Mouse (Mus musculus): ENCODE measurements around the gene Ntf5. TPM values are rescaled to one million over a fixed set of nuclear protein-coding genes. Genes with fewer than 3 reads are reported as not detected.
"Not testable (repeated sequence)": the region's sequence is repeated elsewhere in the genome, so short reads cannot be mapped to it uniquely, and the experiment has no call there.

Gene Ntf5
- polyA plus RNA-seq, 1 experiment from 2014 or later = 1.5 TPM

DNA sequence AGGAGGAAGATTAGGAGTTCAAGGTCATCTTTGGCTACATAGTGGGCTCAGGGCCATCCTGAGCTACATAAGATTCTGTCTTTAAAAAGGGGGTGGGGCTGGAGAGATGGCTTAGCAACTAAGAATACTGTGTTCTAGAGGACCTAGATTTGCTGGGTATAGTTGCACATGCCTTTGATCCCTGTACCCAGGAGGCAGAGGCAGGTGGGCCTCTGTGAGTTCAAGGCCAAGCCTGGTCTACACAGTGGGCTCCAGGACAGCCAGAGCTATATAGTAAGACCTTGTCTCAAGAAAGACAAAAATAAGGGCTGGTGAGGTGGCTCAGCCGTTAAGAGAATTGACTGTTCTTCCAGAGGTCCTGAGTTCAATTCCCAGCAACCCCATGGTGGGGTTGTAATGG, 36.5 kb downstream of the Ntf5 start:
- Histone ChIP-seq H3K9ac (replicated peaks; ENCODE audit: low read length) (no peak overlapping the region), H3K4me2 (replicated peaks; ENCODE audit: low read depth, low read length) (no peak overlapping the region), H3K9me3 (ENCODE audit: low read length) (no peaks in the 10 kb centered on the region), H3K4me3 (ENCODE audit: low read length) (no peak overlapping the region), H3K4me1 (ENCODE audit: insufficient read depth, low read length) (peaks cover 6% of the 10 kb centered on the region; the same call in 1 of the 2 replicates), H3K27me3 (ENCODE audit: insufficient read depth, low read length) (no peaks in the 10 kb centered on the region), H3K36me3 (ENCODE audit: insufficient read depth, low read length) (peaks cover 43% of the 10 kb centered on the region), H3K27ac (ENCODE audit: low read length) (no peak overlapping the region)
- no peak for ATAC-seq (ENCODE audit: low FRiP score, low TSS enrichment)
- WGBS = 88% methylated on average over 1 of the region's 1 CpGs

DNA sequence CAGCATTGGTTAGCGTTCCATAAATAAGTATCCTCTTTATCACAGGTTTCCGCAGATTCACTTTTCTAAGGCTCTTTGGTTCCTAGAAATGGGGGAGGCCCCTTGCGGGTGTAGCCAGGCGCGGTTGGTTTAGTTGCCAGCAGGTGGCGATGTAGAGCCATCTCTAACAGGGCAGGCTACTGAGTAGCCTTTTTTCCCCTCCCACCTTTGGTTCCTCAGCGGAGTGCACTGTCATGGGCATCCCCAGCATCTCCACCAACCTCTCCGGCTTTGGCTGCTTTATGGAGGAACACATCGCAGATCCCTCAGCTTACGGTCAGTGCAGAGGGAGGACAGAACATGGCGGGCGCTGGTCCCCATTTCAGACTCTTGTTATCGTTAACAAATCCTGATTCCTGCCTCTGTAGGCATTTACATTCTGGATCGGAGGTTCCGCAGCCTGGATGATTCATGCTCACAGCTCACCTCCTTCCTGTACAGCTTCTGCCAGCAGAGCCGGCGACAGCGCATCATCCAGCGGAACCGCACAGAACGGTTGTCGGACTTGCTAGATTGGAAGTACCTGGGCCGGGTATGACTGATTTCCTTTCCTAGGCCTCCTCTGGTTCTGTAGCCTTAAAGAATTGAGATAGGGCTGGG, 38.0 kb downstream of the Ntf5 start:
- peak; percentile 66 for ATAC-seq (ENCODE audit: low FRiP score, low TSS enrichment)
- no peaks in the 10 kb centered on the region for H3K27me3 ChIP-seq (ENCODE audit: insufficient read depth, low read length)
- H3K36me3 ChIP-seq (ENCODE audit: insufficient read depth, low read length) = peaks cover 36% of the 10 kb centered on the region
- no peak overlapping the region for H3K4me2 ChIP-seq (replicated peaks; ENCODE audit: low read depth, low read length)
- H3K4me3 ChIP-seq (ENCODE audit: low read length) = no peak overlapping the region
- H3K9me3 ChIP-seq (ENCODE audit: low read length) = no peaks in the 10 kb centered on the region
- H3K27ac ChIP-seq (ENCODE audit: low read length) = no peak overlapping the region
- H3K9ac ChIP-seq (replicated peaks; ENCODE audit: low read length) = no peak overlapping the region
- WGBS = 58% methylated on average over 23 of the region's 23 CpGs
- H3K4me1 ChIP-seq (ENCODE audit: insufficient read depth, low read length) = peaks cover 6% of the 10 kb centered on the region; the same call in 1 of the 2 replicates

DNA sequence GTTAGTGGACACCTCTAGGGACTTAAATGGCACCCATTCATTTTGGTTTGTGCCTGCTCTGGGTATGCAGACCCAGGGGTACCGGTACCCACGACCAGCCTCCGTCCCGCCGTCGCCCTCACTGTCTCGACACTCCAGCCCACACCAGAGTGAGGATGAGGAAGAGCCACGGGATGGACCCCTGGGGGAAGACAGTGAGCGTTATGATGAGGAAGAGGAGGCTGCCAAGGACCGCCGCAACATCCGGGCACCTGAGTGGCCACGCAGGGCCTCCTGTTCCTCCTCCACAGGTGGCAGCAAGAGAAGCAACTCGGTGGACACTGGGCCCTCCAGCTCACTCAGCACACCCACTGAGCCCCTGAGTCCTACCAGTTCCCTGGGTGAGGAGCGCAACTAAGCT, 41.5 kb downstream of the Ntf5 start:
- Histone ChIP-seq H3K4me2 (replicated peaks; ENCODE audit: low read depth, low read length) (no peak overlapping the region), H3K4me3 (ENCODE audit: low read length) (no peak overlapping the region), H3K9ac (replicated peaks; ENCODE audit: low read length) (no peak overlapping the region), H3K27me3 (ENCODE audit: insufficient read depth, low read length) (no peaks in the 10 kb centered on the region), H3K9me3 (ENCODE audit: low read length) (no peaks in the 10 kb centered on the region), H3K27ac (ENCODE audit: low read length) (no peak overlapping the region), H3K4me1 (ENCODE audit: insufficient read depth, low read length) (peaks cover 18% of the 10 kb centered on the region), H3K36me3 (ENCODE audit: insufficient read depth, low read length) (peaks cover 38% of the 10 kb centered on the region)
- WGBS = 91% methylated on average over 15 of the region's 15 CpGs
- no peak for ATAC-seq (ENCODE audit: low FRiP score, low TSS enrichment)

DNA sequence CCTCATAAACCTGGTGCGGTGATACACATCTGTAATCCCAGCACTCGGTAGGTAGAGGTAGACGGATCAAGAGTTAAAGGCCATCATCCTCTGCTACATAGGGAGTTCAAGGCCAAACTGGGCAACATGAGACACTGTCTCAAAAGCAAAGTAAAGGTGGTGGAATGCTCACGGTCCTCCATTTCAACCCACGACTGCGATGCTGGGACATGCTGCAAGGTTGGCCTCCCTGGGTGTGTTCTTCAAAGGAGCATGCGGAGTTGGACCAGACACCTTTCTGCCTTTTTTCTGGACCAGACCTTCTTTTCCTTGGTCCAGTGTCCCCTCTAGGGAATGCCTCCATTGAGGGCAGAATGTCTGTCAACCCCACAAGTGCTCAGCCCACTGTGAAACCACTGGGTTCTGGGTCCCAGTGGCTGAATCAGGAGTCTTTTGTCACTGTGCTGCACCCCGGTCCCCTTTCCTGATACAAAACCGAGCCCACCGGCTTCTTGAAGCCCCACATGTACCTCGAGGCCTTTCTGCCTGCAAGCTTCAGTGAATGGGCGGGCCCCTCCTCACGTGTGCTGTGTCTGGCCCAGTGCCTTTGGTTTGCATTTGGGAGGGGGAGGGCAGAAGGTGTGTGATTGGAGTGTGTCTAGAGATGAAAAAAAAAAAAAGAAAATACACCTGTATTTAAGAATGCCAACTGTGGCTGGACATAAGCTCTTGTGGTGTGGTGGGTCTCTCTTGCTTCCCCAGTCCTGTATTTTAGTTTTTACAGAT, 42.6 kb downstream of the Ntf5 start:
- Histone ChIP-seq H3K27ac (ENCODE audit: low read length) (peak overlapping the region; percentile 48; the same call in 1 of the 2 replicates), H3K4me1 (ENCODE audit: insufficient read depth, low read length) (peaks cover 30% of the 10 kb centered on the region), H3K9me3 (ENCODE audit: low read length) (no peaks in the 10 kb centered on the region), H3K36me3 (ENCODE audit: insufficient read depth, low read length) (peaks cover 34% of the 10 kb centered on the region), H3K4me3 (ENCODE audit: low read length) (no peak overlapping the region), H3K27me3 (ENCODE audit: insufficient read depth, low read length) (no peaks in the 10 kb centered on the region), H3K4me2 (replicated peaks; ENCODE audit: low read depth, low read length) (no peak overlapping the region), H3K9ac (replicated peaks; ENCODE audit: low read length) (no peak overlapping the region)
- 78% methylated on average over 13 of the region's 13 CpGs for WGBS
- ATAC-seq (ENCODE audit: low FRiP score, low TSS enrichment) = no peak

DNA sequence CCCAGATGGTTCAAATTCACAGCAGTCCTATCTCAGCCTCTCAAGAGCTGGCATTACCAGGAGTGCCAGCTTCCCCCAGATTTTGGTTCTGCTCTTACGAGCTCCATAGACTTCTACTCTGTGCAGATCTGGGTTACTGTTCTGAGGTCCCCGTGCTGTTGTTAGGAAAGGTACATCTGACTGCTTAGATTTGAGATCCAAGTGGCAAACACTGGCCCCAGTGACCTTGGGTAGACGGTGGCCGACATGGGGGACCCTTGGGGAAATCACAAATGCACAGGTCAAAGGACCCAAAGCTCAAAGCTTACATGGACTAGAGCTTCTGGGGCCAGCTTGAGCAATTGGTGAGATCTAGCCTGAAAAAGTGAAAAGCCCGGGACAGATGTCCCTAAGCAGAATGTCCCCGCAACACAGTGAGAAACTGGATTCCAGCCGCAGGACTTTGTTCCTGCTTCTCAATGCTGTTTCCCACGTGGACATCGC, 43.3 kb downstream of the Ntf5 start:
- peaks cover 34% of the 10 kb centered on the region for H3K36me3 ChIP-seq (ENCODE audit: insufficient read depth, low read length)
- ATAC-seq (ENCODE audit: low FRiP score, low TSS enrichment) = no peak
- peak overlapping the region; percentile 48; the same call in 1 of the 2 replicates for H3K27ac ChIP-seq (ENCODE audit: low read length)
- H3K4me3 ChIP-seq (ENCODE audit: low read length) = 0 out of 2 replicates have a peak overlapping the region, but pooled peaks have one; percentile 88
- 43% methylated on average over 9 of the region's 9 CpGs for WGBS
- no peaks in the 10 kb centered on the region for H3K27me3 ChIP-seq (ENCODE audit: insufficient read depth, low read length)
- peaks cover 34% of the 10 kb centered on the region for H3K4me1 ChIP-seq (ENCODE audit: insufficient read depth, low read length)
- peak overlapping the region; percentile 86; the same call in 1 of the 2 replicates for H3K4me2 ChIP-seq (replicated peaks; ENCODE audit: low read depth, low read length)
- no peaks in the 10 kb centered on the region for H3K9me3 ChIP-seq (ENCODE audit: low read length)
- H3K9ac ChIP-seq (replicated peaks; ENCODE audit: low read length) = no peak overlapping the region

DNA sequence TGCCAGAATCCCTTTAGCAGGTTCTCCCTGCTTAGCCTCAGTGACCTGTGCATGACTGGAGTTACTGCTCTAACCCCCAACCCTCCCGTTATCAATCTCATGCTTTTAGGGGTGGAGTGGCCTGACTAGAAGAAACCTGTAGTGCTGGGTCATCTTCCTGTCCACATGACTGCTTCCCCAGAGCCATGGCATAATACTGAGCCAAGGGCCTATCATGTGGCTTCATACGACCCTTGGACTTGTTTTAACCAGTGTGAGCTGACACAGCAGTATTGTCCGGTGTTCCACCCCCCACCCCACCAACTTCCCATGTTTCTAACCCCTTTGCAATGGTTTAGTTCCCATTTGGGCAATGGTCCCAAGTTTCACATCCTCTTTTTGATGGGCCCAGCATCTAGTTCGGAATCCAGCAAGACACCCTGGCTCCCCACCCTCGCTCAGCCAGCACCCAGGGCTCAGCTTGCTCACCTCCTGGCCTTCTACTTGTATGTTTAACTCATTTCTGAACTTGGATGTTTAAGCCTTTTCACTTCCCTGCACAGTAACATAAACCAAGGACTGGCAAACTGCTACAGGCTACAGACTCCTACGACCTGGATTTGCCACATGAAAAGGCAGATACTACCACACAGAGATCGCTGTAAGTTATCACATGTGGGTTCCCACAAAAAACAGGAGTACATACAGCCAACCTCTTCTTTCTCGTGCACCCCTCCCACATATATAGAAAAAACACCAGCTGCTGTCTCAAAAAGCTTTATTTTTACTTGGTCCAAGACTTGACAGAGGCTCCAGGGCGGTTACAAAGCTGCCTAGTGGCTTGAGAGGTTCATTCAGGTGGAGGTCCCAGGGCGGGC, 43.9 kb downstream of the Ntf5 start:
- Histone ChIP-seq H3K4me2 (replicated peaks; ENCODE audit: low read depth, low read length) (peak overlapping the region; percentile 86), H3K4me1 (ENCODE audit: insufficient read depth, low read length) (peaks cover 36% of the 10 kb centered on the region), H3K4me3 (ENCODE audit: low read length) (peak overlapping the region; percentile 88), H3K9me3 (ENCODE audit: low read length) (no peaks in the 10 kb centered on the region), H3K27me3 (ENCODE audit: insufficient read depth, low read length) (no peaks in the 10 kb centered on the region), H3K36me3 (ENCODE audit: insufficient read depth, low read length) (peaks cover 30% of the 10 kb centered on the region), H3K27ac (ENCODE audit: low read length) (peak overlapping the region; percentile 48), H3K9ac (replicated peaks; ENCODE audit: low read length) (peak overlapping the region; percentile 89)
- 49% methylated on average over 9 of the region's 10 CpGs for WGBS
- ATAC-seq (ENCODE audit: low FRiP score, low TSS enrichment) = no peak

DNA sequence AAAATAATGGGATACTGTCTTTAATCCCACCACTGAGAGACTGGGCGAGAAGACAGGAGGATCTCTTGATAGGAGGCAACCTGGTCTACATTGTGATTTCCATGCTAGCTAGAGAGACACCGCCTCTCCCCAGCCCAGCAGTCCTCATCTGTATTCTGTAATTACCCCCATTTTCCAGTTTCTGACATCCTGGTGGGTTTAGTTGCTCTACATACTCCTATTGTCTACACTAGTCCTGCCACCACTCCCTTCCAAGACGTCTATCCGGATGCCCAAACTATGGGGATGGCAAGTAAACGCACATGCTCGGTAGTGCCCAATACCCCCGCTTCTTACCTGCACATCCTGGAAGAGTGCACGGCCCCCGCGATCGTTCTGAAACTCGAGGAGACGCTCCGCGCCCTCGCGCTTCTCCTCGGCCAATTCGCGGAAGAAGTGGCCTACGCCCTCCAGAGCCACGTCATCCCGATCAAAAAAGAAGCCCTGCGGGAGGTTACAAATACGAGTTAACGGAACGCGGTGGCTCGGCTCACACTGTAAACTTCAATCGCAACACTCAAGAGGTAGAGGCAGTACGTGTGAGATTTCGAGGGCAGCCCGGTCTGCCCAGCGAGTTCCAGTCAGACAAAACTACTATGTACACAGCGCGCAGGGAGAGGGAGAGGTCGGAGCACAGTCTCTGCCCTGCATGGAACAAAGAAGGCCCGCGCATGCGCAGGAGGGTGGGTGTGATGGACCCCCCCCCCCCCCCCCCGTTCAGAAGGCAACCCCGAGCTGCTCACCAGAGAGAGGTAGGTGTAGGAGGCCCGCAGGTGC, 45.5 kb downstream of the Ntf5 start:
- Histone ChIP-seq H3K4me1 (ENCODE audit: insufficient read depth, low read length) (peaks cover 36% of the 10 kb centered on the region), H3K9me3 (ENCODE audit: low read length) (no peaks in the 10 kb centered on the region), H3K9ac (replicated peaks; ENCODE audit: low read length) (peak overlapping the region; percentile 89), H3K4me2 (replicated peaks; ENCODE audit: low read depth, low read length) (peak overlapping the region; percentile 86), H3K4me3 (ENCODE audit: low read length) (peak overlapping the region; percentile 88), H3K36me3 (ENCODE audit: insufficient read depth, low read length) (peaks cover 38% of the 10 kb centered on the region), H3K27me3 (ENCODE audit: insufficient read depth, low read length) (no peaks in the 10 kb centered on the region), H3K27ac (ENCODE audit: low read length) (peak overlapping the region; percentile 91)
- under 1% methylated on average over 41 of the region's 43 CpGs for WGBS
- peak; percentile 67 for ATAC-seq (ENCODE audit: low FRiP score, low TSS enrichment)

DNA sequence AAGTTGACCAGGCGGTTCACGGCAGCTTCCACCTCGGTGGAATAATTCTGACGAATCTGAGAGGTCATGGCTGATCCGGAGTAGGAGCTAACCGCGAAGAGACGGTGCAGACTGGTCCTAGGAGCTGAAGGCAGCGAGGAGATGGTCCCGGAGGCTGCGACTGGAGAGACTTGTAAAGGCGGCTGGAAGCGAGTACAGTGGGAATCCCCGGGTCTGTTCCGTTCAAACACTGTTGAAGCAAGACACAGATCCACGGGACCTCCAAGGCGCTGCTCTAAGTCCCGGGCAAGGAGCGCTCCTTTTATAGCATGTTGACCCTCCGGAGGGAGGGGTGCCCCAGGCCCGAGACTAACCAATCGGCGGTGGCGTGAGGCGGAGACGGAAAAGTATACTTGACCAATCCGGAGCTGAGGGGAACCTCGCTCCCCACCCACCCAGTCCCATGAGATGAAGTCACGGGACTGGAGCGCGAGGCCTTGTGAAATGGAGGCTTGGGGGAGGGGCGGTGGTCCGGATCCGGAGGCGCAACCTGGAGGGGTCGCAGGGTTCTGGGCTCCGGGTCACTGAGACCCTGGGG, 46.2 kb downstream of the Ntf5 start, which contains the start of gene Ftl1:
Gene Ftl1, minus strand, starts transcription at position 321 of the 577 bp plus-strand sequence.
- Histone ChIP-seq H3K9ac (replicated peaks; ENCODE audit: low read length) (peak within 1 kb of the TSS; percentile 89), H3K4me3 (ENCODE audit: low read length) (peak within 1 kb of the TSS; percentile 88), H3K27ac (ENCODE audit: low read length) (peak within 1 kb of the TSS; percentile 94), H3K36me3 (ENCODE audit: insufficient read depth, low read length) (peaks cover 34% of the 10 kb centered on the region), H3K4me2 (replicated peaks; ENCODE audit: low read depth, low read length) (peak within 1 kb of the TSS; percentile 86), H3K4me1 (ENCODE audit: insufficient read depth, low read length) (peaks cover 36% of the 10 kb centered on the region)
- not testable (repeated sequence) for H3K9me3 ChIP-seq (ENCODE audit: low read length); H3K27me3 ChIP-seq (ENCODE audit: insufficient read depth, low read length)
- ATAC-seq (ENCODE audit: low FRiP score, low TSS enrichment) = peak; percentile 96
- under 1% methylated on average over 28 of the region's 37 CpGs for WGBS

Data from kidney, embryonic 16.5 days (tissue).